Mouse (Mus musculus): ENCODE measurements around the gene Gm47841. TPM values are rescaled to one million over a fixed set of nuclear protein-coding genes. Genes with fewer than 3 reads are reported as not detected.

Gm47841 gene
- total and polyA plus RNA-seq, 3 experiments: not detected

DNA sequence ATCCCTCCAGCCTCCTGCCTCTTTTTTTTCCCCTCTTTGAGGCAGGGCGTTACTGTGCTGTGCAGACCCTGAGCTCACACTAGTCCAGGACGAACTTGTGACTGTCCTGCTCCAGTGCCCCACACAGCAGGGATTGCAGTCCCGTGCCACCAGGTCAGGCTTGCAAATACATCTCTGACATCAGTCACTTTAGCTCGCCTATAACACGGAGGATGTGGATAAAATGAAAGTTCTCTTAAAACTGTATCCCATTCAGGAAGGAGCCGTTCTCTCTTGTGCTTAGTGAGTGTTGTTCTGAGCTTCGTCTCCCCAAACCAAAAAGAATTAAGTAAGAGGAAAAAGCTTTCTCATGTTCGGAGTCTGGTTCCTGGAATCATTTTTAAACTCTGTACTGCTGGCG lies 39.3 kb upstream of the Gm47841 start:
- Histone ChIP-seq H3K79me2 (ENCODE audit: control insufficient read depth, insufficient read depth, low read length, poor library complexity) (no peaks in the 10 kb centered on the region), H3K9ac (ENCODE audit: control insufficient read depth, low read depth, low read length, poor library complexity, severe bottlenecking) (no peak overlapping the region), H3K9me3 (replicated peaks; ENCODE audit: insufficient read depth, low read length) (no peaks in the 10 kb centered on the region), H3K27ac (ENCODE audit: control insufficient read depth, low read depth, low read length) (no peak overlapping the region), H3K4me3 (ENCODE audit: control insufficient read depth in 1 of 2, insufficient read depth in 1 of 2, low read depth in 2 of 2, low read length in 2 of 2) (no peak overlapping the region), H3K27me3 (ENCODE audit: control insufficient read depth in 1 of 2, insufficient read depth in 2 of 2, low read length in 2 of 2) (peaks cover 1 to 2% of the 10 kb centered on the region in 2 experiments; a peak in 1 of 4 replicates), H3K36me3 (ENCODE audit: control insufficient read depth in 1 of 2, insufficient read depth in 2 of 2, low read length in 2 of 2) (no peaks in the 10 kb centered on the region), H3K4me1 (ENCODE audit: control insufficient read depth in 1 of 2, insufficient read depth in 2 of 2, low read length in 2 of 2) (no peaks in the 10 kb centered on the region)
- no peak for TF ChIP-seq GATA1 (IDR thresholded peaks at IDR 0.05; ENCODE audit: low read depth, low read length)
- no peak for DNase-seq (ENCODE audit: low read depth, low spot score)

DNA sequence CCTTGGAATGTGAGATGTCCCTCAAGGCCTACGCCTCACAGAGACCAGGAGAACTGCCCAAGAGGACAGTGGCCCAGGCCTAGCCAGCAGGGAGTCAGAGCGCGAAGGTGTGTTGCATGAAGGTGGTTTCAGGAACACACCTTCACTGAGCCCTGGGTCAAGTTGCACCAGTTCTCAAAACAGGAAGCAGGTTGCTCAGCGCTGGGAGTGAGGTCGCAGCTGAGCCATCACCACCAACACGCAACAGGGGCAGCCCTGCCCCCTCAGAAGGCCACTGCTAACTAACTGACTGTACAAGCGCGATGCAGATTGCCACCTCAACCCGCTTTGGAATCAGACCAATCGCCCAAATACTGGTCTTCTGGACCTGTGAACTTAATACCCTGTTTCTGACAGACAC lies 37.3 kb upstream of the Gm47841 start:
- Histone ChIP-seq H3K9me3 (replicated peaks; ENCODE audit: insufficient read depth, low read length) (no peaks in the 10 kb centered on the region), H3K27me3 (ENCODE audit: control insufficient read depth in 1 of 2, insufficient read depth in 2 of 2, low read length in 2 of 2) (peaks cover 2 to 3% of the 10 kb centered on the region in 2 experiments; a peak in 2 of 4 replicates), H3K4me3 (ENCODE audit: control insufficient read depth in 1 of 2, insufficient read depth in 1 of 2, low read depth in 2 of 2, low read length in 2 of 2) (no peak overlapping the region), H3K27ac (ENCODE audit: control insufficient read depth, low read depth, low read length) (no peak overlapping the region), H3K4me1 (ENCODE audit: control insufficient read depth in 1 of 2, insufficient read depth in 2 of 2, low read length in 2 of 2) (no peaks in the 10 kb centered on the region), H3K9ac (ENCODE audit: control insufficient read depth, low read depth, low read length, poor library complexity, severe bottlenecking) (no peak overlapping the region), H3K79me2 (ENCODE audit: control insufficient read depth, insufficient read depth, low read length, poor library complexity) (no peaks in the 10 kb centered on the region), H3K36me3 (ENCODE audit: control insufficient read depth in 1 of 2, insufficient read depth in 2 of 2, low read length in 2 of 2) (no peaks in the 10 kb centered on the region)
- no peak for DNase-seq (ENCODE audit: low read depth, low spot score)
- TF ChIP-seq UBTF (IDR thresholded peaks at IDR 0.05; ENCODE audit: borderline replicate concordance, insufficient read depth, low read depth, low read length) (no peak), MEF2A (IDR thresholded peaks at IDR 0.05; ENCODE audit: extremely low read depth, insufficient replicate concordance, low read depth, low read length, poor library complexity, severe bottlenecking) (no peak), SIN3A (IDR thresholded peaks at IDR 0.05; ENCODE audit: low read length) (no peak), POLR2AphosphoS5 (IDR thresholded peaks at IDR 0.05; ENCODE audit: borderline replicate concordance, low read depth, low read length) (no peak), NRF1 (IDR thresholded peaks at IDR 0.05; ENCODE audit: insufficient read depth, low read depth, low read length, poor library complexity, severe bottlenecking) (no peak), USF1 (IDR thresholded peaks at IDR 0.05; ENCODE audit: low read depth, low read length) (no peak)

DNA sequence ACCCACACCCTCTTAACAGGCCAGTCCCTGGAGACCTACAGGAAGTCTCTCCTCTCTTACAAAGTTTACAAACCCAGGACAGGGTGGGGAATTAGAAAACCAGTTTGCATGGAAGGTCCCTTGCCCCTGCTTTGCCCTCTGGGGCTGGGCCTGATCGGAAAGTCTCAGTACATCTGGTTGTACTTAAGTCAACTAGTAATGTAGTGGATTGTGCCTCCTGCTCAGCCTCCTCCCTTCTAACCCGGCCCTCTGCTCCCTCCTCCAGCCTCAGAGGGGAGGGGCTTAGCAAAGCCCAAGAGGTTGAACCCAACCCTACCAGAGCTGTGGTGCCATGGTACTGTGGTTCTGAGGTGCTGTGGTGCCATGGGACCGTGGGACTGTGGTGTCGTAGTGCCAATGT lies 35.0 kb upstream of the Gm47841 start:
- no peaks in the 10 kb centered on the region for H3K9me3 ChIP-seq (replicated peaks; ENCODE audit: insufficient read depth, low read length)
- DNase-seq (ENCODE audit: low read depth, low spot score): no peak
- TF ChIP-seq MAFK (IDR thresholded peaks at IDR 0.05; ENCODE audit: borderline replicate concordance, low read depth, low read length): no peak
- no peak for TF ChIP-seq POLR2AphosphoS2 (IDR thresholded peaks at IDR 0.05; ENCODE audit: low read length)
- TF ChIP-seq MAZ (IDR thresholded peaks at IDR 0.05; ENCODE audit: low read depth, low read length): no peak
- no peak for TF ChIP-seq MYC (IDR thresholded peaks at IDR 0.05; ENCODE audit: low read depth, low read length)
- no peak for TF ChIP-seq RAD21 (IDR thresholded peaks at IDR 0.05; ENCODE audit: low read depth, low read length)
- TF ChIP-seq KAT2A (conservative IDR thresholded peaks at IDR 0.05; ENCODE audit: low read depth, low read length): no peak
- no peak for TF ChIP-seq POLR2AphosphoS5 (IDR thresholded peaks at IDR 0.05; ENCODE audit: borderline replicate concordance, low read depth, low read length)
- TF ChIP-seq MXI1 (IDR thresholded peaks at IDR 0.05; ENCODE audit: low read depth, low read length): no peak
- no peak for TF ChIP-seq RCOR1 (IDR thresholded peaks at IDR 0.05; ENCODE audit: low read depth, low read length)
- TF ChIP-seq MEF2A (IDR thresholded peaks at IDR 0.05; ENCODE audit: extremely low read depth, insufficient replicate concordance, low read depth, low read length, poor library complexity, severe bottlenecking): no peak
- TF ChIP-seq BHLHE40 (IDR thresholded peaks at IDR 0.05; ENCODE audit: borderline replicate concordance, low read depth, low read length): no peak
- TF ChIP-seq NELFE (IDR thresholded peaks at IDR 0.05; ENCODE audit: low read depth, low read length): no peak
- no peak for TF ChIP-seq USF2 (IDR thresholded peaks at IDR 0.05; ENCODE audit: borderline replicate concordance in 1 of 2, insufficient read depth in 1 of 2, low read depth in 1 of 2, low read length in 2 of 2)
- TF ChIP-seq ZKSCAN1 (IDR thresholded peaks at IDR 0.05; ENCODE audit: low read depth, low read length): no peak
- TF ChIP-seq ZC3H11A (IDR thresholded peaks at IDR 0.05; ENCODE audit: low read depth, low read length): no peak
- TF ChIP-seq GATA1 (IDR thresholded peaks at IDR 0.05; ENCODE audit: low read depth, low read length): no peak
- TF ChIP-seq EP300 (IDR thresholded peaks at IDR 0.05; ENCODE audit: low read depth in 1 of 2, low read length in 2 of 2): no peak
- no peak for TF ChIP-seq E2F4 (IDR thresholded peaks at IDR 0.05; ENCODE audit: borderline replicate concordance, low read depth, low read length)
- H3K4me1 ChIP-seq (ENCODE audit: control insufficient read depth in 1 of 2, insufficient read depth in 2 of 2, low read length in 2 of 2): no peaks in the 10 kb centered on the region
- no peak overlapping the region for H3K4me3 ChIP-seq (ENCODE audit: control insufficient read depth in 1 of 2, insufficient read depth in 1 of 2, low read depth in 2 of 2, low read length in 2 of 2)
- H3K27ac ChIP-seq (ENCODE audit: control insufficient read depth, low read depth, low read length): no peak overlapping the region
- H3K36me3 ChIP-seq (ENCODE audit: control insufficient read depth in 1 of 2, insufficient read depth in 2 of 2, low read length in 2 of 2): no peaks in the 10 kb centered on the region
- H3K9ac ChIP-seq (ENCODE audit: control insufficient read depth, low read depth, low read length, poor library complexity, severe bottlenecking): no peak overlapping the region
- no peaks in the 10 kb centered on the region for H3K79me2 ChIP-seq (ENCODE audit: control insufficient read depth, insufficient read depth, low read length, poor library complexity)
- H3K27me3 ChIP-seq (ENCODE audit: control insufficient read depth in 1 of 2, insufficient read depth in 2 of 2, low read length in 2 of 2): peaks cover 2 to 3% of the 10 kb centered on the region in 2 experiments; a peak in 2 of 4 replicates
